Mouse (Mus musculus): Measurements from ENCODE around the gene Crhr2. TPM values are rescaled to one million over a fixed set of nuclear protein-coding genes. Genes with fewer than 3 reads are reported as not detected.
A peak's percentile ranks its signal among the peaks of the same experiment; 100 is the strongest.

Gene Crhr2
- polyA plus RNA-seq, 1 experiment from 2014 or later: 0.84 TPM

DNA sequence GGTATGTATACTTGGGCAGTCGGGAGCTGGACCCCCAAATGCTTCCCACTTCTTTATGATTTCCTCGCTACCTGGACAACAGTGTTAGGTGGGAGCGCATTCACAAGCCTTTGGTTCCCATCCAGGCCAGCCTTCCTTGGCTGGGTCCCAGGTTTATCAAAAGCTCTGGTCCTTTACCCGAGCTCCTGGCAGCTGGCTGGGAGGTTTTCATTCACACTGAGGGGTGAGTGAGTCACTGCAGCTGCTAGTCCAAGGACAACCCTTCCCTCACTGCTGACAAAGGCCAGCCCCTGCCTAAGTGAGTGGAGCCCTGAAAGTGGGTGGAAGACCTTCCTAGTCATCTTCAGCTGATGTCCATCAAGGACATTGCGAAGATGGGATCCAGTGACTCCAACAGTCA, 34.8 kb downstream of the Crhr2 start:
- ATAC-seq (ENCODE audit: low read depth): no peak
- no peak overlapping the region for H3K4me3 ChIP-seq (ENCODE audit: low read depth, low read length)
- H3K4me1 ChIP-seq (ENCODE audit: control insufficient read depth, insufficient read depth, low read length): no peaks in the 10 kb centered on the region
- H3K4me2 ChIP-seq (ENCODE audit: low read depth, low read length): no peak overlapping the region
- no peak overlapping the region for H3K27ac ChIP-seq (replicated peaks; ENCODE audit: low read depth, low read length)
- DNase-seq (ENCODE audit: low spot score): peak; percentile 38
- no peak overlapping the region for H3K9ac ChIP-seq (ENCODE audit: low read depth, low read length)
- no peaks in the 10 kb centered on the region for H3K27me3 ChIP-seq (replicated peaks; ENCODE audit: control insufficient read depth, insufficient read depth, low read length)
- H3K9me3 ChIP-seq (ENCODE audit: control insufficient read depth, low read length): no peaks in the 10 kb centered on the region
- no peaks in the 10 kb centered on the region for H3K36me3 ChIP-seq (ENCODE audit: control insufficient read depth, insufficient read depth, low read length)
- WGBS: 77% methylated on average over 5 of the region's 5 CpGs

DNA sequence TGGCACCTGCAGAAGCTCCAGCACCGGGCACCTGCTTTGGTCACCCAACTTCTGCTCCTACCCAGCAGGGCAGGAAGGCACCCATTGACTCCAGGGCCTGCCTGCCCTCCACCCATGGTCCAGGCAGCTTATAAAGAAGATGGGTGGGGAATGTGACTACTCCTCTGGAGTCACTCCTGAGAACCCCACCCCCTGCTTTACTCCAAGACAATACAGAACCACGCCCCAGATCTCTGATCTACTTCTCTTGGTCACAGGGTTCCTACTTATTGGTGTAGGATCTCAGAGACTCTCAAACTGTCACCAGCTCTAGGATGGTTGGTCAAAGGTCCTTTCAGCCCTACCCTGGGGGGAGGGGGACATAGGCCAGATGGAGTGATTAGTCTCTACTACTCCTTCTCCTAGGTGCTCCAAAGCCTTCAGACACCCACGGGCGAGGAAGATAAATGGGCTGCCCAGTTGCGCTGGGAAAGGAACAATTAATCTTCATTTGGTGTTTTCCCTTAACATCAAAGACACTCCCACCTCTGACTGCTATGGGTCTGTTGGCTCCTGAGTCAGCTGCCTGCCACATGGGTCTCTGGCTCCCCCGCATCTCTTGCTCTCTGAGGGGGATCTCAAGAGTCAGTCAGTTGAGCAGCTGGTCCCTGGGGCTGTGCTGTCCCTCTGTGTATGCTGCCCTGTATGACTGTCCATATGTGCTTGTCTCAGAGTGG, 39.2 kb downstream of the Crhr2 start:
- Histone ChIP-seq H3K9me3 (ENCODE audit: control insufficient read depth, low read length) (no peaks in the 10 kb centered on the region), H3K36me3 (ENCODE audit: control insufficient read depth, insufficient read depth, low read length) (no peaks in the 10 kb centered on the region), H3K4me1 (ENCODE audit: control insufficient read depth, insufficient read depth, low read length) (no peaks in the 10 kb centered on the region), H3K9ac (ENCODE audit: low read depth, low read length) (no peak overlapping the region), H3K4me2 (ENCODE audit: low read depth, low read length) (no peak overlapping the region), H3K27me3 (replicated peaks; ENCODE audit: control insufficient read depth, insufficient read depth, low read length) (no peaks in the 10 kb centered on the region), H3K4me3 (ENCODE audit: low read depth, low read length) (no peak overlapping the region), H3K27ac (replicated peaks; ENCODE audit: low read depth, low read length) (no peak overlapping the region)
- WGBS: 68% methylated on average over 6 of the region's 6 CpGs
- no peak for ATAC-seq (ENCODE audit: low read depth)
- no peak for DNase-seq (ENCODE audit: low spot score)

DNA sequence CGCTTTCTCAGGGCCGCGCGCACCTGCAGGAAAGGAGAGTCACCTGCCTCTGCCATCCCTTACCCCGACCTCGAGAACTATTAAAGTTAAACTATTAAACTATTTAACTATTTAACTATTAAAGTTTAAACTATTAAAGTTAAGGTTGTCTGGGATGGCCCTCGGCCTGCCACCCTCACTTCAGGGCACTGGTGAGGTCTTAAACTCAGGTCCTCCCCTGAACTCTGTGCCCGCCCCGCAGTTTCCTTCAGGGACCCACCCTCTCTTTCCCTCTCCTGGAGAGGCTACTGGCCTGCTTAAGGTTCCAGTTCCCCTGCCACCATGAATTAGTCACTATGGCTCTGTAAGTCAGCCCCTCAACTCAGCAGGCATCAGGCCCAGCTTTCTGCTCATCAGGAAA, 41.4 kb downstream of the Crhr2 start:
- H3K27ac ChIP-seq (replicated peaks; ENCODE audit: low read depth, low read length): no peak overlapping the region
- no peaks in the 10 kb centered on the region for H3K9me3 ChIP-seq (ENCODE audit: control insufficient read depth, low read length)
- H3K9ac ChIP-seq (ENCODE audit: low read depth, low read length): no peak overlapping the region
- H3K36me3 ChIP-seq (ENCODE audit: control insufficient read depth, insufficient read depth, low read length): no peaks in the 10 kb centered on the region
- H3K27me3 ChIP-seq (replicated peaks; ENCODE audit: control insufficient read depth, insufficient read depth, low read length): no peaks in the 10 kb centered on the region
- no peak overlapping the region for H3K4me3 ChIP-seq (ENCODE audit: low read depth, low read length)
- DNase-seq (ENCODE audit: low spot score) (no peak), ATAC-seq (ENCODE audit: low read depth) (no peak)
- 94% methylated on average over 9 of the region's 9 CpGs for WGBS
- no peaks in the 10 kb centered on the region for H3K4me1 ChIP-seq (ENCODE audit: control insufficient read depth, insufficient read depth, low read length)
- no peak overlapping the region for H3K4me2 ChIP-seq (ENCODE audit: low read depth, low read length)

DNA sequence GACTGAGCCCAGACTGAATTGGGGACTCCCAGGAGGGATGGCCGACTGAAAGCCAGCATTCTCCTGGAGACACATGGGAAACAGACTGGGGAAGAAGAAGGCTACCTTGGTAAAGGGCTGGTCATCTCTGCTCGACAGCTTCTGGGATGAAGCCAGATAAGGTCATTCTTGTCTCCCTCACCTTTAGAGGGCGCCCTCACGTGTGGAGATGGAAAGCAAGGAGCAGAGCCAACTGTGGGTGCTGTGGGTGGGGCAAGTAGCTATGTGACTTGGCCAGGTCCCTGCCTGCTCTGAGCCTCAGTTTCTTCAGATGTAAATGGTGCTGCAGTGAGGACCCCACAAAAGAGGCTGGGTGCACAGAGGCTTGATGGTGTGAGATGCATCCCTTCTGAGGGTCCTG, 42.2 kb downstream of the Crhr2 start:
- Histone ChIP-seq H3K4me2 (ENCODE audit: low read depth, low read length) (no peak overlapping the region), H3K36me3 (ENCODE audit: control insufficient read depth, insufficient read depth, low read length) (no peaks in the 10 kb centered on the region), H3K9me3 (ENCODE audit: control insufficient read depth, low read length) (no peaks in the 10 kb centered on the region), H3K4me3 (ENCODE audit: low read depth, low read length) (no peak overlapping the region), H3K4me1 (ENCODE audit: control insufficient read depth, insufficient read depth, low read length) (no peaks in the 10 kb centered on the region), H3K27me3 (replicated peaks; ENCODE audit: control insufficient read depth, insufficient read depth, low read length) (no peaks in the 10 kb centered on the region), H3K27ac (replicated peaks; ENCODE audit: low read depth, low read length) (no peak overlapping the region), H3K9ac (ENCODE audit: low read depth, low read length) (no peak overlapping the region)
- ATAC-seq (ENCODE audit: low read depth) (no peak), DNase-seq (ENCODE audit: low spot score) (no peak)
- WGBS: 34% methylated on average over 4 of the region's 4 CpGs

GRCm38 (mm10) chr6:55087355-55087754, 45.5 kb downstream of the Crhr2 start:
- Histone ChIP-seq H3K4me1 (ENCODE audit: control insufficient read depth, insufficient read depth, low read length) (no peaks in the 10 kb centered on the region), H3K9ac (ENCODE audit: low read depth, low read length) (no peak overlapping the region), H3K36me3 (ENCODE audit: control insufficient read depth, insufficient read depth, low read length) (no peaks in the 10 kb centered on the region), H3K27ac (replicated peaks; ENCODE audit: low read depth, low read length) (no peak overlapping the region), H3K4me2 (ENCODE audit: low read depth, low read length) (no peak overlapping the region), H3K27me3 (replicated peaks; ENCODE audit: control insufficient read depth, insufficient read depth, low read length) (no peaks in the 10 kb centered on the region), H3K4me3 (ENCODE audit: low read depth, low read length) (no peak overlapping the region), H3K9me3 (ENCODE audit: control insufficient read depth, low read length) (no peaks in the 10 kb centered on the region)
- whole genome bisulfite sequencing: 22% methylated on average over 4 of the region's 4 CpGs
- ATAC-seq (ENCODE audit: low read depth) (no peak), DNase-seq (ENCODE audit: low spot score) (no peak)

GRCm38 (mm10) chr6:55082261-55083051, 50.4 kb downstream of the Crhr2 start:
- H3K36me3 ChIP-seq (ENCODE audit: control insufficient read depth, insufficient read depth, low read length): peaks cover 42% of the 10 kb centered on the region
- no peak overlapping the region for H3K27ac ChIP-seq (replicated peaks; ENCODE audit: low read depth, low read length)
- no peaks in the 10 kb centered on the region for H3K9me3 ChIP-seq (ENCODE audit: control insufficient read depth, low read length)
- no peak for DNase-seq (ENCODE audit: low spot score)
- H3K9ac ChIP-seq (ENCODE audit: low read depth, low read length): no peak overlapping the region
- H3K4me1 ChIP-seq (ENCODE audit: control insufficient read depth, insufficient read depth, low read length): no peaks in the 10 kb centered on the region
- no peak overlapping the region for H3K4me3 ChIP-seq (ENCODE audit: low read depth, low read length)
- no peaks in the 10 kb centered on the region for H3K27me3 ChIP-seq (replicated peaks; ENCODE audit: control insufficient read depth, insufficient read depth, low read length)
- WGBS: 57% methylated on average over 7 of the region's 7 CpGs
- H3K4me2 ChIP-seq (ENCODE audit: low read depth, low read length): no peak overlapping the region
- ATAC-seq (ENCODE audit: low read depth): no peak

GRCm38 (mm10) chr6:55081379-55081778, 51.4 kb downstream of the Crhr2 start:
- Histone ChIP-seq H3K36me3 (ENCODE audit: control insufficient read depth, insufficient read depth, low read length) (peaks cover 52% of the 10 kb centered on the region), H3K4me3 (ENCODE audit: low read depth, low read length) (no peak overlapping the region), H3K9ac (ENCODE audit: low read depth, low read length) (no peak overlapping the region), H3K27ac (replicated peaks; ENCODE audit: low read depth, low read length) (no peak overlapping the region), H3K4me2 (ENCODE audit: low read depth, low read length) (no peak overlapping the region), H3K4me1 (ENCODE audit: control insufficient read depth, insufficient read depth, low read length) (no peaks in the 10 kb centered on the region), H3K27me3 (replicated peaks; ENCODE audit: control insufficient read depth, insufficient read depth, low read length) (no peaks in the 10 kb centered on the region), H3K9me3 (ENCODE audit: control insufficient read depth, low read length) (no peaks in the 10 kb centered on the region)
- DNase-seq (ENCODE audit: low spot score) (no peak), ATAC-seq (ENCODE audit: low read depth) (no peak)
- WGBS: 84% methylated on average over 3 of the region's 3 CpGs

GRCm38 (mm10) chr6:55076561-55077255, 56.1 kb downstream of the Crhr2 start:
- no peak for ATAC-seq (ENCODE audit: low read depth)
- WGBS: 89% methylated on average over 4 of the region's 4 CpGs
- no peak overlapping the region for H3K9ac ChIP-seq (ENCODE audit: low read depth, low read length)
- no peak for DNase-seq (ENCODE audit: low spot score)
- no peak overlapping the region for H3K4me2 ChIP-seq (ENCODE audit: low read depth, low read length)
- H3K9me3 ChIP-seq (ENCODE audit: control insufficient read depth, low read length): no peaks in the 10 kb centered on the region
- peaks cover 88% of the 10 kb centered on the region for H3K36me3 ChIP-seq (ENCODE audit: control insufficient read depth, insufficient read depth, low read length)
- no peaks in the 10 kb centered on the region for H3K27me3 ChIP-seq (replicated peaks; ENCODE audit: control insufficient read depth, insufficient read depth, low read length)
- no peaks in the 10 kb centered on the region for H3K4me1 ChIP-seq (ENCODE audit: control insufficient read depth, insufficient read depth, low read length)
- no peak overlapping the region for H3K4me3 ChIP-seq (ENCODE audit: low read depth, low read length)
- no peak overlapping the region for H3K27ac ChIP-seq (replicated peaks; ENCODE audit: low read depth, low read length)
